Mouse (Mus musculus): Measurements from ENCODE around the gene Ss18l1.

Gene Ss18l1

GRCm38 (mm10) chr2:180042256-180042857 is at the start of gene Ss18l1, which contains the start of gene Psma7:
Gene Ss18l1 (plus strand): TSS chr2:180042509.
Gene Psma7 (minus strand): TSS chr2:180042433.
- peak; percentile 94 for DNase-seq (ENCODE audit: low read depth, low spot score)

GRCm38 (mm10) chr2:179993071-179993470 is 49.2 kb upstream of the Ss18l1 start:
- DNase-seq (ENCODE audit: low read depth, low spot score) = no peak

GRCm38 (mm10) chr2:179998431-179998830 is 43.9 kb upstream of the Ss18l1 start:
- DNase-seq (ENCODE audit: low read depth, low spot score) = no peak

- DNase-seq (ENCODE audit: low read depth, low spot score) = no peak
Measured at GRCm38 (mm10) chr2:180001635-180002034, 40.7 kb upstream of the Ss18l1 start.

GRCm38 (mm10) chr2:180005656-180006351 is 36.5 kb upstream of the Ss18l1 start:
- DNase-seq (ENCODE audit: low read depth, low spot score) = no peak

GRCm38 (mm10) chr2:180006352-180007017 is 35.8 kb upstream of the Ss18l1 start:
- DNase-seq (ENCODE audit: low read depth, low spot score) = no peak

- no peak for DNase-seq (ENCODE audit: low read depth, low spot score)
Measured at GRCm38 (mm10) chr2:180010686-180011085, 31.6 kb upstream of the Ss18l1 start.

- no peak for DNase-seq (ENCODE audit: low read depth, low spot score)
Measured at GRCm38 (mm10) chr2:180011370-180011769, 30.9 kb upstream of the Ss18l1 start.

- no peak for DNase-seq (ENCODE audit: low read depth, low spot score)
Measured at GRCm38 (mm10) chr2:180013686-180014085, 28.6 kb upstream of the Ss18l1 start.

- no peak for DNase-seq (ENCODE audit: low read depth, low spot score)
Measured at GRCm38 (mm10) chr2:180017632-180018031, 24.7 kb upstream of the Ss18l1 start.

GRCm38 (mm10) chr2:180018573-180018972 is 23.7 kb upstream of the Ss18l1 start:
- DNase-seq (ENCODE audit: low read depth, low spot score) = no peak

- DNase-seq (ENCODE audit: low read depth, low spot score) = no peak
Measured at GRCm38 (mm10) chr2:180020091-180020661, 22.1 kb upstream of the Ss18l1 start.

- DNase-seq (ENCODE audit: low read depth, low spot score) = no peak
Measured at GRCm38 (mm10) chr2:180020919-180021318, 21.4 kb upstream of the Ss18l1 start.

- no peak for DNase-seq (ENCODE audit: low read depth, low spot score)
Measured at GRCm38 (mm10) chr2:180022751-180023150, 19.6 kb upstream of the Ss18l1 start.

GRCm38 (mm10) chr2:180024401-180025098 is 17.8 kb upstream of the Ss18l1 start, which contains the start of gene Lsm14b:
Gene Lsm14b (plus strand): TSS chr2:180024987.
- peak; percentile 100 for DNase-seq (ENCODE audit: low read depth, low spot score)

- DNase-seq (ENCODE audit: low read depth, low spot score) = no peak
Measured at GRCm38 (mm10) chr2:180025135-180025860, 17.0 kb upstream of the Ss18l1 start.

- no peak for DNase-seq (ENCODE audit: low read depth, low spot score)
Measured at GRCm38 (mm10) chr2:180025861-180026200, 16.5 kb upstream of the Ss18l1 start.

- no peak for DNase-seq (ENCODE audit: low read depth, low spot score)
Measured at GRCm38 (mm10) chr2:180027768-180028167, 14.5 kb upstream of the Ss18l1 start.

- no peak for DNase-seq (ENCODE audit: low read depth, low spot score)
Measured at GRCm38 (mm10) chr2:180031270-180031669, 11.0 kb upstream of the Ss18l1 start.

GRCm38 (mm10) chr2:180032925-180033324 is 9.4 kb upstream of the Ss18l1 start:
- DNase-seq (ENCODE audit: low read depth, low spot score) = no peak

GRCm38 (mm10) chr2:180033956-180034355 is 8.4 kb upstream of the Ss18l1 start:
- no peak for DNase-seq (ENCODE audit: low read depth, low spot score)

All from CD4-positive, CD25-positive, alpha-beta regulatory T cell, adult 2 months (primary cell).